Mouse (Mus musculus) erythroblast, embryonic 14.5 days (primary cell): ENCODE results near the gene Slfn8. TPM values are rescaled to one million over a fixed set of nuclear protein-coding genes. Genes with fewer than 3 reads are reported as not detected.

ENCODE experiments used
- H3K27me3 ChIP-seq: 2 replicates; pipeline ENCODE4 v1.6.1; 2012; ENCODE audit warnings: inconsistent platforms; ENCODE audit not compliant: control insufficient read depth
- H3K36me3 ChIP-seq: 2 replicates; pipeline ENCODE4 v1.6.1; 2012; ENCODE audit warnings: mild to moderate bottlenecking, inconsistent platforms; ENCODE audit not compliant: control insufficient read depth
- H3K4me1 ChIP-seq: 2 replicates; pipeline ENCODE4 v1.6.1; 2012; ENCODE audit warnings: inconsistent platforms; ENCODE audit not compliant: control insufficient read depth
- H3K4me3 ChIP-seq: replicated peaks from 2 replicates; pipeline ENCODE3; 2012; ENCODE audit warnings: moderate library complexity, mild to moderate bottlenecking, inconsistent platforms
- H3K9me3 ChIP-seq: 2 replicates; pipeline ENCODE4 v1.6.1; 2012; ENCODE audit warnings: low read length, inconsistent platforms, mixed read lengths; ENCODE audit not compliant: control insufficient read depth
- GATA1 ChIP-seq: IDR thresholded peaks from 2 replicates; pipeline ENCODE4 v1.6.1; 2012; ENCODE audit warnings: low read length, inconsistent platforms, mixed read lengths
- TAL1 ChIP-seq: IDR thresholded peaks from 3 replicates; pipeline ENCODE4 v1.6.1; 2012; ENCODE audit warnings: low read length, inconsistent platforms, mixed read lengths
- polyA plus RNA-seq: library from polyadenylated mRNA; stranded (reverse); fragments of >175 nt; gene quantifications from 2 replicates; pipeline ENCODE4 v1.2.3, GENCODE M21; 2012

Slfn8 gene
- polyA plus RNA-seq, result not detected in 2 replicates

DNA sequence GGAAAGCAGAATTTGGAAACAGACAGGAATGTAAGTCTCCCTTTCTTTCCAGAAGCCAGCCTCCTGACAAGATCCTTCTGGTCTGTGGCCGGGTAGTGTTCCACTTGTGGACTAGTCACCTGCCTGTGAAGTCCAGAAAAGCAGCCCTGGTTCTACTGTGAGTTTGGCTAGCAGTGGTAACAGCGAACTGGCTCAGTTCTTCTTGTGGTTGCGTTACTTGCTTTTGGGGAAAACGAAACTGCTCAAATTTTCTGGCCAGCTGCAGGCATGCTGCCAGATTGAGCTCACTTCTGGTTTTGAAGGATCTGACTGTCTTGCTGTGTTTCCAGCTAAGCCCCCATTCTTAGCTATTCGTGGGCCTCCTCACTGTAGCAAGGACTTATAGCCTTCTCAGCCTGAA, at the start of gene Slfn8:
Gene Slfn8, minus strand, starts transcription at position 190 of the 400 bp plus-strand sequence.
- H3K9me3 ChIP-seq, result no peaks in the 10 kb centered on the region
- H3K4me1 ChIP-seq, result no peaks in the 10 kb centered on the region
- no peaks in the 10 kb centered on the region for H3K27me3 ChIP-seq
- TF ChIP-seq GATA1 (no peak), TAL1 (no peak)
- H3K4me3 ChIP-seq, result no peak within 1 kb of the TSS
- no peaks in the 10 kb centered on the region for H3K36me3 ChIP-seq

DNA sequence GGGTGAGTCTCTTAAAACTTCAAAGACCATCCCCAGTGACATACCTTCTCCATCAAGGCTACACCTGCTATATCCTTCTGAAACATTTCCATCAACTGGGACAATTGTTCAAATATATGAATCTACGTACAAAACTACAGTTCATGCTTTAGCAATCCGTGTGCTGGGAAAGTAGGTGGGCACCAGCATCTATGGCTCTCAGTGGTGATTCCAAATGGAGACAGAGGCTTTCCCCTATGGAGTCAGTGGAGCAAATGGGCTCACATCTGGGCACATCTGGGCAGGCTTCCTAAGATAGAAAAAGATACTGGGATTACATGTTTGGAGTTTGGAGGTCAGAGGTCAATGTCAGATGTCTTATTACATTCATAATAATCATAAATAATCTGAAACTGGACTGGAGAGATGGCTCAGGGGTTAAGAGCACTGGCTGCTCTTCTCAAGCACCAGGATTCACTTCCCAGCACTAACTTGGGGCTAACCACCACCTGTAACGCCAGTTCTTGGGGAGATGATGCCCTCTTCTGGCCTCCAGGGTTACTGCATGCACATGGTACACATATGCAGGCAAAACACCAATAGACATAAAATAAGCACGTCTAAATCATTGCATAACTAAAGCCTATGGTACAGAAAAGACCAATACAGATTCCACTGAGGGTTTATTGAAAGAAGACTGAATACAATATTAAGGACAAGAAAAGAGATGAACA, 47.5 kb upstream of the Slfn8 start:
- Histone ChIP-seq H3K27me3 (peaks cover 5% of the 10 kb centered on the region), H3K4me3 (no peak overlapping the region), H3K36me3 (no peaks in the 10 kb centered on the region), H3K4me1 (no peaks in the 10 kb centered on the region; the same call in 1 of the 2 replicates), H3K9me3 (no peaks in the 10 kb centered on the region)
- TF ChIP-seq TAL1, result no peak
- no peak for TF ChIP-seq GATA1

DNA sequence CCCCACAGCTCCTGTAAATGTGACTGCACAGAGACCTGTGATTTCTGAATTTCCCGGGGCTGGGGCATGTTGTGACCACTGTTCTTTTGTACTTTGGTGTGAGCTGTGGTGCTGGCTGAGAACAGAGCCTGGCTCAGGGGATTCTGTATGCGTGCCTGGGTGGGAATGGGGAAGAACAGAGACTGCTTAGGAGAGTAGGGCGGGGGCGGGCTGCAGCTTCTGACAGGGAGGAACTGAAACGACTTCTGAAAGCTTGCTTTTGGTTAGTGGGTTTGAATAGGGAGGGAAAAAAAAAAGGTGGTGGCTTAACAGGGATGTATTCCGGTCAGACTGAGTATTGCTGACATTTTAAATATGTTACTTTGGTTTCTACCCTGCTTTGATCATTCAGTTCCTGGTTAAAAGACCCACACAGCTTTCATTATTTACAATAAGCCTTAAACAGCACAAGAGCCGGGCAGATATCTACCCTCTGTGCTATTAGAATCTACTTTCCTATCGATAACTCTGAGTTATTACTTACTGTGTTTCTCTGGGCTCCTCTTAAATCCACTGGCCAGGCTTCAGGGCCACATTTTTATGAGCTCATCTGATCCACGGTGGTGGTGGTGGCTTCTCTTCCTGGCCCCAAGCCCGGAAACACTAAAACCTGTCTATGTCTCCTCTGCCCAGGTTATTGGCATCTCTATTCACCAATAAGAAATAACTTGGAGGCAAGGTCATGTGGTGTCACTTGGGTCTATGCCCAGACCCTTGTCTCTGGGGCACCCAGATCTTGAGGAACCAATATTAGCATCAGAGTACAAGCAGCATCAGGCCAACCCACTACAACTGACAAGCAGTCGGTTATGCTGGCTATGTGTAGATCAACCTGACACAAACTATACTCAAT, 46.3 kb upstream of the Slfn8 start:
- H3K4me3 ChIP-seq, result no peak overlapping the region
- peaks cover 5% of the 10 kb centered on the region for H3K27me3 ChIP-seq
- H3K9me3 ChIP-seq, result no peaks in the 10 kb centered on the region
- TF ChIP-seq TAL1 (no peak), GATA1 (no peak)
- no peaks in the 10 kb centered on the region; the same call in 1 of the 2 replicates for H3K4me1 ChIP-seq
- H3K36me3 ChIP-seq, result no peaks in the 10 kb centered on the region

DNA sequence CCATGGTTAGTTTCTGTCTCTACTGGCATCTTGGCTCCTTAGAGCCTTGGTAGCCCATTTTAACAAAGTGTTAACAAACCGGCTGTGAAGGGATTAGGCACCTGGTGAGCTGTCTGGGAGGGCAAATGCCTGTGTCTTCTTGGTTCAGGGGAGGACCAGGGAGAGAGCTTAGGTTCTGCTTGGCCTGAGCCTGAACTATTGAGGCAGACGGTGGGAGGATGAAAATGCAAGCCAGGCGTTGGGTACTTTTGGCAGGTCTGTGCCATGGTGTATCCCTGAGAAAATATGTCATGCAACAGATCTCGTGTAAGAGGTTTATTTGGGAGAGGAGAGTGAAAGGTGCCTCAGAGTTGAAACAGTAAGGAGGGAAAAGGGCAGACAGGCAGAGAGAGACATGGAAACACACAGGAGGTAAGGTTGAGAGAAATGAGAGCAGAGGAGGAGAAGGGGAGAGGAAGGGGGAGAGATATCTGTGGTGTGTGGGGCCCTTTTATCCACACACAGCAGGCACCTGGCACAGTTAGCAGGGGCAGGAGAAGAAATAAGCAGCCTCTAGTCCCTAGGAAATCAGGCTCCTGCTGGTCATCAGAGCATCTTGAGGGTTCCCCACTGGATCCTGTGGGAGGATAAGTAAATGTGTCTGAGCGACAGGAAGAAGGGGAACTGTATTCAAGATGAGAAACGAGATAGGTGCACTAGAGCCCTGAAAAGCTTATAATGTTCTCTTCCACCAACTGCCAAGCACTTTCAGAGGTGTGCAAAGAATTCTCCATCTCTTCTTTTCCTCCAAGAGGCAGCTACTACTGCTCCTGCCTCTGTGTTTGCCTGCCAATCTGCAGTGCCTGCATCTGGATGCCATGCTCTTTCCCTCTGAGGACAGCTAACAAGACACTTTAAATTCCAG, 45.1 kb upstream of the Slfn8 start:
- Histone ChIP-seq H3K27me3 (peaks cover 5% of the 10 kb centered on the region), H3K36me3 (no peaks in the 10 kb centered on the region), H3K4me1 (no peaks in the 10 kb centered on the region; the same call in 1 of the 2 replicates), H3K9me3 (no peaks in the 10 kb centered on the region), H3K4me3 (no peak overlapping the region)
- TF ChIP-seq GATA1, result no peak
- TF ChIP-seq TAL1, result no peak

DNA sequence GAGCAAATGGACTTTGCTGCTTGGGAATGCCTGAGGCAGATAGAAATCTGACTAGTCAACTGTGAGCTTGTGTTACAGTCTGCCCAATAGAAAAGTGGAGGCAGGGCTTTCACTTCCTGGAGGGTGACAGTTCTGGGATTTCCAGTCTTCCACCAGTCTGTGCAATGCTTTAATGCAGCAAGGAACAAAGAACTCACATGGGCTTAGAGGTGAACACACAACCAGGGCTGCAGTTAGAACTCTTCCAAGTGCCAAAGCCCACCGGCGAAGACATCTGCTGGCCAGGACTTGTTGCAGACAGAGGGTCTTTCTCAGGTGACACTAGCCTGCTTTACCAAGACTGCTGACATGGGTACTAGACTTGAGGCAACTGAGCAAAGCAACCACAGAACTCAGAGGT, 44.3 kb upstream of the Slfn8 start, which contains the start of gene Slfn2:
Gene Slfn2, plus strand, starts transcription at position 167 of the 400 bp plus-strand sequence.
- H3K4me1 ChIP-seq, result no peaks in the 10 kb centered on the region; the same call in 1 of the 2 replicates
- no peaks in the 10 kb centered on the region for H3K9me3 ChIP-seq
- peaks cover 5% of the 10 kb centered on the region for H3K27me3 ChIP-seq
- H3K36me3 ChIP-seq, result no peaks in the 10 kb centered on the region
- TF ChIP-seq TAL1 (no peak), GATA1 (no peak)
- H3K4me3 ChIP-seq, result no peak within 1 kb of the TSS

DNA sequence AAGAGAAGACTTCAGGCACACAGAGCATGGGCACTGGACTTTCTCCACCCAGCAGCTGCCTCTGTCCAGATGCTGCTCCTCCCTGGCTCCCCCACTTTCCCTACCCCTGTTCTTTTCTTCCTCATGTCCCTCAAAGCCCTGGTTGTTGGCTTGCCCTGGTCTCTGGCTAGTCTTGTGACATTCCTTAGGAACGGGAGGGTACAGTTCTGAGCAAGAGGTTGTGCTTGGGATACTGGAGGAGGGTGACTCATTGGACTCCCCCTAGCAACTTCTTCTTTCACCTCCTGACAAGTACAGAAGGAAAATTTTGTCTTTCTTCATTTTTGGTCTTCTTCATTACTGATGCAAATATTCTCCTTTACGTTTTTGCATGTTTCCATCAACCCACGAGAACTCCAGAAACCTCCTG, 43.3 kb upstream of the Slfn8 start:
- Histone ChIP-seq H3K36me3 (no peaks in the 10 kb centered on the region), H3K9me3 (no peaks in the 10 kb centered on the region), H3K27me3 (peaks cover 5% of the 10 kb centered on the region), H3K4me3 (no peak overlapping the region), H3K4me1 (no peaks in the 10 kb centered on the region; the same call in 1 of the 2 replicates)
- TF ChIP-seq TAL1 (no peak), GATA1 (no peak)

DNA sequence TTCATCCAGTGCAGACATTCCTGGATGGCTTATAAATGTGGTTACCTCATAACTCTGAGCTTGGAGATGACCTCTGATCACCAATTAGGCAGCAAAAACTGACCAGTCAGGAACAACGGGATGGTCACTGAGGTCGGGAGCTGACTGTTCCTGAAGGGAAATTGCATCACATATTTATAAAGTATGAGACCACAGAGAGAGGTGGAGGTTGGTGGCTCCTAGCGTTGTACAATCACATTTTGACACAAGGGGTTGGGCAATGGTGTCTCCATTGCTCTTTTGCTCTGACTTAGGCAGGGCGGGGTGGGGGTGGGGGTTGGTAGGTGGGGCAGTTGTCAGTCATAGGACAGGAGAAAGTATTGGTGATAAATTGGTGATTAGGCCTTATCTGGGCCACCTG, 42.5 kb upstream of the Slfn8 start:
- Histone ChIP-seq H3K4me3 (no peak overlapping the region), H3K36me3 (no peaks in the 10 kb centered on the region), H3K27me3 (peaks cover 5% of the 10 kb centered on the region), H3K9me3 (no peaks in the 10 kb centered on the region), H3K4me1 (no peaks in the 10 kb centered on the region; the same call in 1 of the 2 replicates)
- TF ChIP-seq TAL1 (no peak), GATA1 (no peak)

DNA sequence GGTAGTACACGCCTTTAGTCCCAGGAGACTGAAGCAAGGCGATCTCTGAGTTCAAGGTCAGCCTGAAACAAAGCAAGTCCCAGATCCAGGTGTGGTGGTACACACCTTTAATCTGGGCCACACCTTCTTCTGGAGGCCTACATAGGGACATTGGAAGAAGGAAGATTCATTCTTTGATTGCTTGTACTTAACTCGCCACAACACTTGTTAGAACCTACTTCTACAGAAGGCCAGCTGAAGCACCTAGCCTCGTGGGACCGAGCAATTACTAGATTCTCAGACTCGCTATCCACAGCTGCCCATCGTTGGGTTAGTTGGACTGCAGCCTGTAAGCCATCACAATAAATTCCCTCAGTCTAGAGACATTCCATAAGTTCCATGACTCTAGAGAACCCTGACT, 41.2 kb upstream of the Slfn8 start:
- H3K4me3 ChIP-seq, result no peak overlapping the region
- TF ChIP-seq TAL1 (no peak), GATA1 (no peak)
- no peaks in the 10 kb centered on the region for H3K36me3 ChIP-seq
- no peaks in the 10 kb centered on the region; the same call in 1 of the 2 replicates for H3K4me1 ChIP-seq
- H3K27me3 ChIP-seq, result peaks cover 5% of the 10 kb centered on the region
- H3K9me3 ChIP-seq, result no peaks in the 10 kb centered on the region
